Mouse (Mus musculus) lung, postnatal 0 days (tissue): ENCODE results near the gene Sgsm2.

Experiments used
- CTCF ChIP-seq: IDR thresholded peaks from 2 replicates; pipeline ENCODE4 v1.5.1; 2016; ENCODE audit warnings: antibody characterized with exemption, mild to moderate bottlenecking
- EP300 ChIP-seq: IDR thresholded peaks from 2 replicates; pipeline ENCODE4 v1.6.1; 2016; ENCODE audit warnings: antibody characterized with exemption, mild to moderate bottlenecking, control low read depth

GRCm38 (mm10) chr11:74810134-74810533 is 86.7 kb downstream of the Sgsm2 start:
- TF ChIP-seq CTCF: peak; percentile 6; the same call in 1 of the 2 replicates
- no peak for TF ChIP-seq EP300
